26 mouse cellular contexts compared by ENCODE assay signal in genomic region chr6:37541171-37541570, GRCm38 (mm10). TPM values are rescaled to one million over a fixed set of nuclear protein-coding genes. Genes with fewer than 3 reads are reported as not detected.
DNase-seq lines count a peak whose midpoint lies in the region; ATAC-seq and TF ChIP-seq lines count a peak whose summit lies in the region.
"Had no signal": no experiment of that assay in that cellular context is flagged by ENCODE, and none has a peak within 500 bp of the region (broad histone marks: within the 10 kb centered on the region; RNA-seq: fewer than 3 reads in every experiment).

No protein-coding gene starts in this region.

- H3K27me3 ChIP-seq in cerebellum, adult 2 months (ENCODE audit: control insufficient read depth, insufficient read depth, low read length), result no peaks in the 10 kb centered on the region
- H3K27me3 ChIP-seq in limb, embryonic 11.5 days (ENCODE audit: control insufficient read depth, insufficient read depth, low read length), result no peaks in the 10 kb centered on the region
- H3K27me3 ChIP-seq in limb, embryonic 10.5 days (ENCODE audit: low read depth, poor library complexity, severe bottlenecking), result no peaks in the 10 kb centered on the region
- H3K27me3 ChIP-seq: embryonic facial prominence, embryonic 12.5 days; forebrain, embryonic 15.5 days; heart, embryonic 15.5 days; hindbrain, embryonic 13.5 days had no signal

- 0 out of 2 replicates have a peak, but pooled peaks cover 2% of the 10 kb centered on the region for H3K4me1 ChIP-seq in cerebellum, adult 2 months (ENCODE audit: control insufficient read depth, insufficient read depth, low read length)
- H3K4me1 ChIP-seq in limb, embryonic 11.5 days (ENCODE audit: control insufficient read depth, insufficient read depth, low read length), result no peaks in the 10 kb centered on the region
- H3K4me1 ChIP-seq in limb, embryonic 10.5 days, result no peaks in the 10 kb centered on the region; the same call in 1 of the 2 replicates
- H3K4me1 ChIP-seq: embryonic facial prominence, embryonic 12.5 days; forebrain, embryonic 15.5 days; heart, embryonic 15.5 days; hindbrain, embryonic 13.5 days had no signal

- intact Hi-C loops in gastrocnemius, postnatal 36 days (cut with DNase I), result no loop called here

- H3K9ac ChIP-seq in limb, embryonic 11.5 days (ENCODE audit: low read length), result no peak overlapping the region
- H3K9ac ChIP-seq: embryonic facial prominence, embryonic 12.5 days; forebrain, embryonic 15.5 days; heart, embryonic 15.5 days; hindbrain, embryonic 13.5 days had no signal

- no peak overlapping the region for H3K4me3 ChIP-seq in cerebellum, adult 2 months (replicated peaks; ENCODE audit: insufficient read depth, low read depth, low read length)
- H3K4me3 ChIP-seq in limb, embryonic 11.5 days (ENCODE audit: low read depth, low read length), result no peak overlapping the region
- no peak overlapping the region for H3K4me3 ChIP-seq in limb, embryonic 10.5 days
- H3K4me3 ChIP-seq: embryonic facial prominence, embryonic 12.5 days; forebrain, embryonic 15.5 days; heart, adult 2 months; heart, embryonic 15.5 days; hindbrain, embryonic 13.5 days had no signal

- no peaks in the 10 kb centered on the region for H3K36me3 ChIP-seq in limb, embryonic 11.5 days (ENCODE audit: control insufficient read depth, insufficient read depth, low read length)
- no peaks in the 10 kb centered on the region for H3K36me3 ChIP-seq in limb, embryonic 10.5 days
- H3K36me3 ChIP-seq: embryonic facial prominence, embryonic 12.5 days; forebrain, embryonic 15.5 days; G1E; heart, embryonic 15.5 days; hindbrain, embryonic 13.5 days had no signal

- TF ChIP-seq CTCF in cerebellum, adult 2 months (IDR thresholded peaks at IDR 0.05; ENCODE audit: borderline replicate concordance, insufficient read depth, low read depth, low read length), result no peak

- no peaks in the 10 kb centered on the region for H3K9me3 ChIP-seq in limb, embryonic 11.5 days (ENCODE audit: control insufficient read depth, low read length)
- H3K9me3 ChIP-seq in limb, embryonic 10.5 days (replicated peaks), result no peaks in the 10 kb centered on the region
- H3K9me3 ChIP-seq: embryonic facial prominence, embryonic 12.5 days; forebrain, embryonic 15.5 days; G1E; heart, embryonic 15.5 days; hindbrain, embryonic 13.5 days had no signal

- no peak for TF ChIP-seq POLR2A in cerebellum, adult 2 months (IDR thresholded peaks at IDR 0.05; ENCODE audit: borderline replicate concordance, insufficient read depth, low read length)

- DNase-seq in cerebellum, postnatal 10 days, result peak; percentile 16 to 17
- DNase-seq in cerebellum, adult 2 months, result no peak
- DNase-seq in limb, embryonic 11.5 days (ENCODE audit: low spot score), result peak; percentile 11
- DNase-seq in limb, embryonic 10.5 days (ENCODE audit: low spot score), result no peak
- DNase-seq in kidney, postnatal 10 days, result peak; percentile 26
- DNase-seq in lung, postnatal 10 days, result no peak
- no peak for DNase-seq in gastrocnemius, postnatal 36 days
- DNase-seq: adrenal gland, adult 8-10 months; adrenal gland, postnatal 36 days; B cell, adult 2 months; cerebellum, adult 8-10 months; cerebellum, postnatal 25 days; gastrocnemius, postnatal 10 days; heart, adult 2 months; heart, postnatal 14 days had no signal

- no peak overlapping the region for H3K4me2 ChIP-seq in limb, embryonic 11.5 days (ENCODE audit: low read depth, severe bottlenecking)
- H3K4me2 ChIP-seq: embryonic facial prominence, embryonic 12.5 days; forebrain, embryonic 15.5 days; heart, embryonic 11.5 days; heart, embryonic 15.5 days; hindbrain, embryonic 13.5 days had no signal

- WGBS in cerebellum, adult 2 months, result 10% methylated on average over 3 of the region's 3 CpGs
- 77% methylated on average over 3 of the region's 3 CpGs for WGBS in limb, embryonic 11.5 days
- 86% methylated on average over 3 of the region's 3 CpGs for WGBS in limb, embryonic 10.5 days

- ATAC-seq in limb, embryonic 11.5 days (ENCODE audit: insufficient number of reproducible peaks, low FRiP score, low TSS enrichment, low read depth), result no peak
- ATAC-seq: CD4-positive, CD25-positive, alpha-beta regulatory T cell, adult 4 months; forebrain, embryonic 15.5 days had no signal

- H3K27ac ChIP-seq in cerebellum, adult 2 months (ENCODE audit: insufficient read depth, low read length), result no peak overlapping the region
- no peak overlapping the region for H3K27ac ChIP-seq in limb, embryonic 11.5 days (replicated peaks; ENCODE audit: low read depth, low read length)
- H3K27ac ChIP-seq in limb, embryonic 10.5 days, result no peak overlapping the region
- H3K27ac ChIP-seq: embryonic facial prominence, embryonic 12.5 days; forebrain, embryonic 15.5 days; heart, adult 2 months; heart, embryonic 15.5 days; hindbrain, embryonic 13.5 days had no signal

RNA-seq across cellular contexts. Expression of gene Akr1d1, which starts 11.2 kb away (rescaled TPM):
- not detected in 2 replicates for polyA plus RNA-seq in cerebellum, adult 2 months (2012; rRNA removed)
- polyA plus RNA-seq in limb, embryonic 11.5 days (2014; fragmentation: Nextera tagmentation; extraction: Ambion mirVana), result not detected in 2 replicates
- not detected in 2 replicates for polyA plus RNA-seq in limb, embryonic 10.5 days (2016; fragmentation: Nextera tagmentation; extraction: Ambion mirVana)
- total RNA-seq in gastrocnemius, postnatal 36 days (2021), result not detected
- total RNA-seq: G1E; heart, adult 2 months; heart, postnatal 14 days; hematopoietic stem cell, adult 5-6 weeks had no signal
- polyA plus RNA-seq: CD4-positive, CD25-positive, alpha-beta regulatory T cell, adult 4 months; cortical plate, adult 2 months; embryonic facial prominence, embryonic 12.5 days; forebrain, embryonic 11.5 days; forebrain, embryonic 15.5 days; G1E; gonadal fat pad, adult 2 months; heart, adult 2 months; heart, embryonic 11.5 days; heart, embryonic 15.5 days; hindbrain, embryonic 13.5 days had no signal

Comparison
In these comparisons a context has a peak if more than half of its experiments do, and no peak if none do; other contexts are left out.
1. DNase-seq: peak in cerebellum, postnatal 10 days (2 of 2), limb, embryonic 11.5 days (single experiment) and kidney, postnatal 10 days (single experiment); none in cerebellum, adult 2 months (0 of 2), limb, embryonic 10.5 days (single experiment), lung, postnatal 10 days (single experiment) and gastrocnemius, postnatal 36 days (0 of 2).